Mouse (Mus musculus) megakaryocyte, embryonic 14.5 days (primary cell): Measurements from ENCODE around the gene Vmn2r62. TPM values are rescaled to one million over a fixed set of nuclear protein-coding genes. Genes with fewer than 3 reads are reported as not detected.
"Not testable (repeated sequence)": the region's sequence is repeated elsewhere in the genome, so short reads cannot be mapped to it uniquely, and the experiment has no call there.

Experiments
- H3K27me3 ChIP-seq: replicated peaks from 2 replicates; pipeline ENCODE3; 2012; ENCODE audit warnings: inconsistent platforms
- H3K36me3 ChIP-seq: replicated peaks from 2 replicates; pipeline ENCODE3; 2012; ENCODE audit warnings: low read length, inconsistent platforms, mixed read lengths
- H3K4me1 ChIP-seq: 2 replicates; pipeline ENCODE4 v1.6.1; 2012; ENCODE audit warnings: inconsistent platforms
- H3K4me3 ChIP-seq: replicated peaks from 2 replicates; pipeline ENCODE3; 2012; ENCODE audit warnings: moderate library complexity, mild to moderate bottlenecking, inconsistent platforms
- H3K9me3 ChIP-seq: 2 replicates; pipeline ENCODE4 v1.6.1; 2012; ENCODE audit warnings: inconsistent platforms
- FLI1 ChIP-seq: IDR thresholded peaks from 2 replicates; pipeline ENCODE4 v1.6.1; 2012; ENCODE audit warnings: low read length, inconsistent platforms, mixed read lengths
- GATA1 ChIP-seq: IDR thresholded peaks from 3 replicates; pipeline ENCODE4 v1.6.1; 2012; ENCODE audit warnings: mixed read lengths, low read length, inconsistent platforms, borderline replicate concordance
- polyA plus RNA-seq: library from polyadenylated mRNA; stranded (reverse); fragments of >175 nt; gene quantifications from 2 replicates; pipeline ENCODE4 v1.2.3, GENCODE M21; 2012; ENCODE audit warnings: low replicate concordance; ENCODE audit not compliant: insufficient read depth

Vmn2r62 gene
- polyA plus RNA-seq, result not detected in 2 replicates

DNA sequence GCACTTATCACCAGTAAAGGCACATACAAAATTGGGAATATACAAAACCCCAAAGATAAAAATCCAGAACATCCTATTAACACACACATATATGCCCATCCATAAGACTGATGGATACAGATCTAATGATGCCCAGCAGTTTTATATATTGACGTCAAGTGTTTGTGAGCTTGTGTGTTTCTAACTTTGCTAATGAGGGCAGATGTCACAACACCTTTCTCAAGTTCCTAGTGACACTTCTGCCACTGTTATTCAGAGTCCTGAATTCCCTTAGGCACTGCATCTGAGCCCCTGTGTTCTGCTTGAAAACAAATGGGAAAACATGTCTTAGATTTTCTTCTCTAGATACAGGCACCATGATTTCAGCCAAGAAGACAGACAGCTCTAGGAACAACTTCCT is at the start of gene Vmn2r62:
Gene Vmn2r62, minus strand, starts transcription at position 101 of the 400 bp plus-strand sequence.
- H3K4me3 ChIP-seq, H3K9me3 ChIP-seq, H3K27me3 ChIP-seq, H3K36me3 ChIP-seq, H3K4me1 ChIP-seq: not testable (repeated sequence)

DNA sequence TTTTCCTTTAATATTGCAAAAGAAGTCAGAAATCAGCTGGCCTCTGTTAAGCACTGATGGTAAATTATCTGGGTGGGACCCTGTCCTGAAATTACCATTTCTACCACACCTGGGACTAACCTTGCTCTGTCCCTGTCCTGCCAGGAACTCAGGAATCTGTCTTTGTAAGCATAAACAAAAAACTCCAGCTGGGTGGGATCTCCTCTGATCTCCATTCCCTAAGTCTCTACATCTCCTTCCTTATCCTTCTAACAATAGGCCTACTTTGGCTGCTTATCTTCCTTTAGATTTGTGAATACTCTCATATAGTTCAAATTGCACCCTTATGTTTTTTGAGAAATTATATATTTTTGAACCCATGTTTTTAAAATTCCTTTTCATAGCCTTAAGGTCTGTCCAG is 45.0 kb upstream of the Vmn2r62 start:
- not testable (repeated sequence) for H3K9me3 ChIP-seq, H3K4me1 ChIP-seq, H3K36me3 ChIP-seq, H3K27me3 ChIP-seq, H3K4me3 ChIP-seq

DNA sequence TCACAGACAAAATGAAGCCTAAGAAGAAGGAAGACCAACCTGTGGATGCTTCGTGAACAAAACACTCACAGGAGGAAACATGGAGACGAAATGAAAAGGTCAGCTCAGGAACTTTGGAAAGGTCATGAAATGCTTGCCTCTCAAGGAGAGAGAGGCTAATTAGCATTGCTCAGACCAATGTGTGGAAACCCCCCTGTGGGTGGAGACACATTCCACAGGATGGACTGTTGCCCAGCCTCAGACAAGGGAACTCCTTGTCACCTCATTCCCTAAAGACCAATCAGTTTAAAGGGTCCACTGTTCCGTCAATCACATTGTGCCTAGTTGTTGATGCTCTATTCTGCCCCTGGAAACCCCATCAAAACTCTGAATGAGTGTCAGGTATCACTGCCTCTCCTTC is 38.9 kb upstream of the Vmn2r62 start:
- Histone ChIP-seq H3K27me3 (no peaks in the 10 kb centered on the region), H3K9me3 (peaks cover 19% of the 10 kb centered on the region; the same call in 1 of the 2 replicates), H3K4me1 (no peaks in the 10 kb centered on the region), H3K36me3 (no peaks in the 10 kb centered on the region), H3K4me3 (no peak overlapping the region)
- TF ChIP-seq FLI1 (no peak), GATA1 (no peak)

DNA sequence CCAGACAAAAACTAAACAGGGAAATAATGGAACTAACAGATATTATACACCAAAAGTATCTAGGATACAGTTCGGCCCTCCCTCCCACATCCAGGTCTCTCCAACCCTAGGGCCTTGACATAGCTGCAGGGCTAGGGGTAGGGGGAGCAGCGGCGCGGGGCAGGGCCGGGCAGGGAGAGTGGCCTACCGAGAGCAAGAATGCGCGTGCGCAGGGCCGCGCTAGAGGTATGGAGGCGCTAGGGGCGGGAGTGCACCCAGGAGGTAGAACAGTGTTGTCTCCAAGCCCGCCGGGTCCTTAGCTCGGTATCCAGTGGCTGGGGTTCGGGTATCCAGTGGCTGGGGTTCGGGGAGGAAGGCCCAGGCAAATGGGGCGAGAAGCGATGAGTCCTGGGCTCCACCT is 43.5 kb downstream of the Vmn2r62 start:
- TF ChIP-seq GATA1 (no peak), FLI1 (no peak)

DNA sequence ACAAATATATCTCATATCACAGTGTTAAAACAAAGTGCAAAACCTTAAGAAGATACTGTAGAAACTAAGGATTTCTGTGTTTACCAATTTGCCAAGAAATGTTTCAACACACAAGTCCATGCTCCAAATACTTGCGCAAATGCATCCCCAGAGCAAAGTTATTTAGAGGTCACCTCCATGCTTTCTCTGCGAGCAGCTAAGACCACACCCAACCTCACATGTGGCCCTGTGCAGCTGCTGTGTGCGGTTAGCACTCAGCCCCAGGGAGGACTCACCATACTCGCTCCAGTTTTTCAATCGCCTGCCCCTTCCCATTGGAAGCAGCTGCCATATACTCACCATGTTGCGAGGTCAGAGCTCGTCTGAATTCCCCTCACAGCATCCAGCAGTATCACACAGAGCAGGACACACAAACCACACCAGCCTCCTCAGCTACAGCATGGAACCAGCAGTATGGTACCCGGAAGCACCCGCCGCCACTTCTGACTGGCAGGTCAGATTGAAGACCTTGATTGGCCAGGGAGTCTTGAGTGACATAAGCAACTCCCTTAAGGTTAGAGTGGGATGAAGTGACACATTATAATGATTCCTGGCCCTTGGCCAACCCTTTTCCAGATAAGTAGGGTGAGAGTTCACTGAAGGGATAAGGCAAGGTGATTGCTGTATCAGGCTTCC is 54.7 kb downstream of the Vmn2r62 start:
- no peaks in the 10 kb centered on the region for H3K36me3 ChIP-seq

More for the DNA sequence above, 43.5 kb downstream of the Vmn2r62 start:
- Histone ChIP-seq H3K4me1 (no peaks in the 10 kb centered on the region), H3K9me3 (peaks cover 5% of the 10 kb centered on the region), H3K27me3 (no peaks in the 10 kb centered on the region), H3K4me3 (peak overlapping the region; percentile 28), H3K36me3 (no peaks in the 10 kb centered on the region)

DNA sequence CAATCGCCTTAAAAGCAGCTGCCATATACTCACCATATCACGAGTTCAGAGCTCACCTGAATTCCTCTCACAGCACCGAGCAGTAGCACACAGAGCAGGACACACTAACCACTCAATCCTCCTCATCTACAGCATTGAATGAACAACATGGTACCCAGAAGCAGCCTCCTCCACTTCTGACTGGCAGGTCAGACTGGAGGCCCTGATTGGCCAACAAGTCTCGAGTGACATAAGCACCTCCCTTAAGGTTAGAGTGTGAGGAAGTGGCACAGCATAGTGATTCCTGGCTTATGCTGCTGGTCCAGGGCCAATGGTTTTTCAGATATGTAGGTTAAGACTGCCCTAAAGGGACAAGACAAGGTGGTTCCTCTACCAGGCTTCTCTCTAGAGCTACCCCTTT is 66.4 kb downstream of the Vmn2r62 start, which contains the start of gene Gm17067:
Gene Gm17067, minus strand, starts transcription at position 101 of the 400 bp plus-strand sequence.
- not testable (repeated sequence) for H3K4me3 ChIP-seq, H3K4me1 ChIP-seq, H3K36me3 ChIP-seq, H3K27me3 ChIP-seq, H3K9me3 ChIP-seq

More for the DNA sequence above, 54.7 kb downstream of the Vmn2r62 start:
- no peak for TF ChIP-seq FLI1
- no peak for TF ChIP-seq GATA1
- Histone ChIP-seq H3K4me3 (no peak overlapping the region), H3K27me3 (no peaks in the 10 kb centered on the region), H3K9me3 (peaks cover 30% of the 10 kb centered on the region), H3K4me1 (no peaks in the 10 kb centered on the region)

Other genes starting within 250 kb of the Vmn2r62 start
- not detected in 2 replicates for gene Gm21028, start 214.9 kb downstream of the Vmn2r62 start, polyA plus RNA-seq
- gene Zfp977, start 201.0 kb downstream of the Vmn2r62 start, polyA plus RNA-seq, result not detected in 2 replicates
- gene Zfp976, start 150.9 kb downstream of the Vmn2r62 start, polyA plus RNA-seq, result 0.32 TPM in 1 of 2 replicates, not detected in the other
- 0.16 TPM in 1 of 2 replicates, not detected in the other for gene Zfp975, start 100.8 kb downstream of the Vmn2r62 start, polyA plus RNA-seq
- not detected in 2 replicates for gene Gm17067, start 66.5 kb downstream of the Vmn2r62 start, polyA plus RNA-seq
- not detected in 2 replicates for gene Gm2381, start 73.7 kb upstream of the Vmn2r62 start, polyA plus RNA-seq
- gene Vmn2r63, start 140.3 kb upstream of the Vmn2r62 start, polyA plus RNA-seq, result not detected in 2 replicates
- not detected in 2 replicates for gene Gm9268, start 225.2 kb upstream of the Vmn2r62 start, polyA plus RNA-seq